Mouse (Mus musculus) midbrain, embryonic 10.5 days (tissue): ENCODE measurements around the gene Dcaf15. TPM values are rescaled to one million over a fixed set of nuclear protein-coding genes. Genes with fewer than 3 reads are reported as not detected.

Experiments
- DNase-seq: peaks from one replicate; pipeline ENCODE4 v3.0.0-alpha.2; 2017; ENCODE audit warnings: low spot score
- H3K27ac ChIP-seq: fragments of 300-500 bp; sonication (generic); replicated peaks from 2 replicates; pipeline ENCODE4 v1.5.1; 2016; ENCODE audit warnings: mild to moderate bottlenecking
- H3K27me3 ChIP-seq: fragments of 300-500 bp; sonication (generic); 2 replicates; pipeline ENCODE4 v1.6.1; 2016; ENCODE audit warnings: low read depth, mild to moderate bottlenecking; ENCODE audit not compliant: poor library complexity, severe bottlenecking
- H3K36me3 ChIP-seq: fragments of 300-500 bp; sonication (generic); 2 replicates; pipeline ENCODE4 v1.6.1; 2016; ENCODE audit warnings: mild to moderate bottlenecking, moderate library complexity
- H3K4me1 ChIP-seq: fragments of 300-500 bp; sonication (generic); 2 replicates; pipeline ENCODE4 v1.6.1; 2016
- H3K4me3 ChIP-seq: fragments of 300-500 bp; sonication (generic); 2 replicates; pipeline ENCODE4 v1.5.1; 2016; ENCODE audit warnings: mild to moderate bottlenecking, moderate library complexity
- H3K9me3 ChIP-seq: fragments of 300-500 bp; sonication (generic); replicated peaks from 2 replicates; pipeline ENCODE4 v1.6.1; 2016; ENCODE audit warnings: mild to moderate bottlenecking
- WGBS: fragments of 180-500 bp; shearing (Covaris S2); methylation state at CpG from one replicate; pipeline ENCODE4 v1.1.7; 2016; 5-methylcytosine and 5-hydroxymethylcytosine counted together
- polyA plus RNA-seq: library from polyadenylated mRNA; unstranded; fragments of >200 nt; fragmentation: Nextera tagmentation; extraction: Ambion mirVana; gene quantifications from 2 replicates; pipeline ENCODE4 v1.2.1, GENCODE M21; 2016

Gene Dcaf15
- 16.3 and 17.5 TPM in 2 replicates for polyA plus RNA-seq

GRCm38 (mm10) chr8:84104697-84105609, at the start of gene Dcaf15:
TSS of gene Dcaf15 (minus strand) at chr8:84104768.
- peaks cover 41% of the 10 kb centered on the region for H3K4me1 ChIP-seq
- H3K36me3 ChIP-seq = peaks cover 30% of the 10 kb centered on the region
- peak within 1 kb of the TSS; percentile 98 for H3K27ac ChIP-seq
- H3K27me3 ChIP-seq = no peaks in the 10 kb centered on the region
- 8% methylated on average over 42 of the region's 42 CpGs for WGBS
- DNase-seq = peak; percentile 99
- H3K4me3 ChIP-seq = peak within 1 kb of the TSS; percentile 68
- no peaks in the 10 kb centered on the region for H3K9me3 ChIP-seq

GRCm38 (mm10) chr8:84149181-84149580, 44.6 kb upstream of the Dcaf15 start:
- 83% methylated on average over 3 of the region's 3 CpGs for WGBS
- peaks cover 28% of the 10 kb centered on the region for H3K4me1 ChIP-seq
- no peak for DNase-seq
- H3K36me3 ChIP-seq = peaks cover 11% of the 10 kb centered on the region
- no peak overlapping the region for H3K4me3 ChIP-seq
- no peak overlapping the region for H3K27ac ChIP-seq
- no peaks in the 10 kb centered on the region for H3K9me3 ChIP-seq
- peaks cover 8% of the 10 kb centered on the region; the same call in 1 of the 2 replicates for H3K27me3 ChIP-seq

GRCm38 (mm10) chr8:84148531-84148850, 43.9 kb upstream of the Dcaf15 start:
- Histone ChIP-seq H3K9me3 (no peaks in the 10 kb centered on the region), H3K36me3 (peaks cover 18% of the 10 kb centered on the region), H3K27ac (peak overlapping the region; percentile 88), H3K4me3 (peak overlapping the region; percentile 80), H3K27me3 (peaks cover 8% of the 10 kb centered on the region; the same call in 1 of the 2 replicates), H3K4me1 (peaks cover 28% of the 10 kb centered on the region)
- 97% methylated on average over 5 of the region's 5 CpGs for WGBS
- no peak for DNase-seq

- peak within 1 kb of the TSS; percentile 80 for H3K4me3 ChIP-seq
- WGBS = 17% methylated on average over 49 of the region's 49 CpGs
- DNase-seq = peak; percentile 91
- H3K9me3 ChIP-seq = no peaks in the 10 kb centered on the region
- H3K27ac ChIP-seq = peak within 1 kb of the TSS; percentile 88
- peaks cover 8% of the 10 kb centered on the region; the same call in 1 of the 2 replicates for H3K27me3 ChIP-seq
- H3K36me3 ChIP-seq = peaks cover 23% of the 10 kb centered on the region
- H3K4me1 ChIP-seq = peaks cover 28% of the 10 kb centered on the region
These were observed 43.4 kb upstream of the Dcaf15 start, which contains the start of the genes Cc2d1a and 4930432K21Rik for GRCm38 (mm10) chr8:84147769-84148530. TSS of gene Cc2d1a (minus strand) at chr8:84147936. TSS of gene 4930432K21Rik (plus strand) at chr8:84148025.

GRCm38 (mm10) chr8:84147324-84147766, 42.8 kb upstream of the Dcaf15 start:
- DNase-seq = no peak
- H3K4me3 ChIP-seq = peak overlapping the region; percentile 80
- no peaks in the 10 kb centered on the region for H3K9me3 ChIP-seq
- H3K27me3 ChIP-seq = peaks cover 8% of the 10 kb centered on the region; the same call in 1 of the 2 replicates
- WGBS = 8% methylated on average over 14 of the region's 14 CpGs
- peaks cover 28% of the 10 kb centered on the region for H3K4me1 ChIP-seq
- H3K36me3 ChIP-seq = peaks cover 29% of the 10 kb centered on the region
- H3K27ac ChIP-seq = peak overlapping the region; percentile 88

GRCm38 (mm10) chr8:84144636-84145245, 40.2 kb upstream of the Dcaf15 start:
- no peak for DNase-seq
- Histone ChIP-seq H3K27ac (no peak overlapping the region), H3K36me3 (peaks cover 54% of the 10 kb centered on the region), H3K4me3 (no peak overlapping the region), H3K4me1 (peaks cover 28% of the 10 kb centered on the region), H3K27me3 (peaks cover 8% of the 10 kb centered on the region; the same call in 1 of the 2 replicates), H3K9me3 (no peaks in the 10 kb centered on the region)
- 92% methylated on average over 8 of the region's 8 CpGs for WGBS

GRCm38 (mm10) chr8:84140838-84141237, 36.3 kb upstream of the Dcaf15 start:
- DNase-seq = no peak
- H3K27me3 ChIP-seq = no peaks in the 10 kb centered on the region
- H3K36me3 ChIP-seq = peaks cover 91% of the 10 kb centered on the region
- no peak overlapping the region for H3K4me3 ChIP-seq
- peaks cover under 1% of the 10 kb centered on the region; the same call in 1 of the 2 replicates for H3K4me1 ChIP-seq
- no peaks in the 10 kb centered on the region for H3K9me3 ChIP-seq
- no peak overlapping the region for H3K27ac ChIP-seq
- 92% methylated on average over 4 of the region's 4 CpGs for WGBS

GRCm38 (mm10) chr8:84137848-84138247, 33.3 kb upstream of the Dcaf15 start:
- Histone ChIP-seq H3K4me3 (no peak overlapping the region), H3K9me3 (no peaks in the 10 kb centered on the region), H3K4me1 (no peaks in the 10 kb centered on the region), H3K27me3 (no peaks in the 10 kb centered on the region), H3K36me3 (peaks cover 99% of the 10 kb centered on the region), H3K27ac (no peak overlapping the region)
- WGBS = 89% methylated on average over 3 of the region's 3 CpGs
- DNase-seq = no peak

GRCm38 (mm10) chr8:84132225-84132624, 27.7 kb upstream of the Dcaf15 start:
- 92% methylated on average over 8 of the region's 8 CpGs for whole genome bisulfite sequencing

GRCm38 (mm10) chr8:84130806-84131205, 26.2 kb upstream of the Dcaf15 start:
- H3K4me1 ChIP-seq = peaks cover 14% of the 10 kb centered on the region
- H3K9me3 ChIP-seq = no peaks in the 10 kb centered on the region
- H3K4me3 ChIP-seq = no peak overlapping the region
- no peak for DNase-seq
- H3K27ac ChIP-seq = no peak overlapping the region
- H3K27me3 ChIP-seq = peaks cover 12% of the 10 kb centered on the region
- peaks cover 44% of the 10 kb centered on the region for H3K36me3 ChIP-seq
- 47% methylated on average over 30 of the region's 30 CpGs for WGBS

More at GRCm38 (mm10) chr8:84132225-84132624, 27.7 kb upstream of the Dcaf15 start:
- Histone ChIP-seq H3K27ac (no peak overlapping the region), H3K36me3 (peaks cover 59% of the 10 kb centered on the region), H3K9me3 (no peaks in the 10 kb centered on the region), H3K4me1 (peaks cover 12% of the 10 kb centered on the region), H3K27me3 (peaks cover 12% of the 10 kb centered on the region), H3K4me3 (no peak overlapping the region)
- DNase-seq = no peak

- WGBS = 71% methylated on average over 8 of the region's 8 CpGs
- no peak overlapping the region for H3K4me3 ChIP-seq
- H3K27me3 ChIP-seq = peaks cover 12% of the 10 kb centered on the region
- H3K4me1 ChIP-seq = peaks cover 14% of the 10 kb centered on the region
- no peak overlapping the region for H3K27ac ChIP-seq
- H3K36me3 ChIP-seq = peaks cover 19% of the 10 kb centered on the region
- no peaks in the 10 kb centered on the region for H3K9me3 ChIP-seq
- no peak for DNase-seq
These were observed 23.7 kb upstream of the Dcaf15 start for GRCm38 (mm10) chr8:84128277-84128676.
